Mouse (Mus musculus): ENCODE measurements around the gene Sycp2. TPM values are rescaled to one million over a fixed set of nuclear protein-coding genes. Genes with fewer than 3 reads are reported as not detected.
A peak's percentile ranks its signal among the peaks of the same experiment; 100 is the strongest.

Sycp2 gene
- polyA plus RNA-seq (2015; fragmentation: Nextera tagmentation; extraction: Ambion mirVana): 0.09 TPM in 1 of 2 replicates, not detected in the other

DNA sequence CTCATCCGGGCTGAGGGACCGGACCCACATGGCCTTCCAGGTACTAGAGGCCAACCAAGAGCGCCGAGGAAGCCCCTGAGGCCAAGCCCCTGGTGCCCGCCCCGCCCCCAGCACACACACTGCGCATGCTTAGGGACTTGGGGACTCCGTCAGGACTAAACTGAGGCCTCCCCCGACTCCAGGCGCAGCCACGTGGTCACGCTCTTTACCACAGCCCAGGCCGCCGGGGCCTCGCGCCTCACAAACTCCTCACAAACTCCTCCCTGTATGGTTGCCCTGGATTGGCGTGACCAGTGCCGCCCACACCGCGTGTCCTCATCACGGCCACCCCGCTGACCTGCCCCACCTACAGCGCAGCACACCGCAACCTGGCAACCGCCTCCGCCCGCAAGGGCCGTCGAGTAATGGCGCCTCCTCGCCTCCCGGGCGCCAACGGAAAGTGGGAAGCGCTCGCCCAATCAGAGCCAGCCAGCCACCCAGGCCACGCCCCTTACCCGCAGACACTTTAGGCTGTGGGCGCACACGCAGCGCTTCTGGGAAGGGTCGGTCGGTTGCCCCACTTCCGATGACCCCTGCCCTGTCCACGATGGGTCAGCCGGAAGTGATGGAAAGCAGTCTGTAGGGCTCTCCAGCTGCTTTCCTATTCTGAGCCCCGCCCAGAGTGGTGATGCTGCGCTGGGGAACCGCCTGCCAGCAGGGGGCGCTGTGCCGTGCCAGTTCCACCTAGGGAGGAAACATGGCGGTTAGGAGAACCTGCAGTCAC lies at the start of gene Sycp2:
Gene Sycp2 (minus strand): TSS at position 633 of the 763 bp plus-strand sequence.
- Histone ChIP-seq H3K9me3 (no peaks in the 10 kb centered on the region), H3K4me2 (no peak within 1 kb of the TSS), H3K4me1 (peaks cover 9% of the 10 kb centered on the region), H3K9ac (no peak within 1 kb of the TSS), H3K4me3 (no peak within 1 kb of the TSS), H3K36me3 (no peaks in the 10 kb centered on the region), H3K27me3 (peaks cover 6% of the 10 kb centered on the region; the same call in 1 of the 2 replicates), H3K27ac (no peak within 1 kb of the TSS)
- peak; percentile 46; the same call in 1 of the 2 replicates for ATAC-seq (ENCODE audit: borderline replicate concordance, extremely low read depth, low FRiP score, low TSS enrichment)
- WGBS: 81% methylated on average over 52 of the region's 52 CpGs

DNA sequence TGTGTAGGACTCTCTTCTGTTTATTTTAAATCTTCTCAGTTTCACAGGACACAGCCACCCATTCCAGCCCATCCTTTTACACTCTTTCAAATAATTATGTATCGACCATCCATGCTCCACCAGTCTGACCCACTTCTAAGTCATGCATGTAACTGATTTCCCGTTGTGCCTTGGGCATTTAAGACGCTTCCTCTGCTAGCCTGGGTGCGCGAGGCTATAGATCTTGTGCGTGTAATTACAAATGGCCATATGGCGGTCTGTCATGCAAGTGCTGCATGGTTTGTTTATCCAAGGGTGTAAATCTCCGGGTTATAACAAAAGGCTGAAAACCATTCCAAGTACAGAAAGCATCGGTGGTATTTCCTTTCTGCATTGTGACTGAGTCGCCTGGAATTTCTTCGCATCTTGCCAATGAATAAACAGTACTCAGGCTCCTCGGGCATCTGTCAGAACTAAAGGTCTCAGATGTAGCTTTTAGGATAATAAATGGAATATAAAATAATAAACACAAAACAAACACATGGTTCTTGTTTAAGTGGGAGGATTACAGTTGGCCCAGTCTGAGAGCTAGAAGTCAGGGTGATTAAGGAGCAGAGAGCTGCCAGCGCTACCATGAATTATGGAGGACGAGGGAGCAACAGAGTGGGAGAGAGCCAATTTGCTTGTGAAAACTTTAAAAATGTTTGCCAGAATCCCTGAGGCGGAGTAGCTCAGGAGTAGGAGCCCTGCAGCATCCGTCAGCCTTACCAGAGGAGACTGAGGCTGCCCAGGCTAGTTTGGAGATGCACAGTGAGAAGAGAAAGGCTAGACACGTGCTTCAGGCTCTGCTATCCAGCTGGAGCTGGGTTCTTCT lies 47.4 kb upstream of the Sycp2 start:
- Histone ChIP-seq H3K4me3 (no peak overlapping the region), H3K9me3 (no peaks in the 10 kb centered on the region), H3K4me1 (peaks cover 17% of the 10 kb centered on the region), H3K27ac (peak overlapping the region; percentile 64), H3K9ac (no peak overlapping the region), H3K36me3 (no peaks in the 10 kb centered on the region), H3K4me2 (peak overlapping the region; percentile 22; the same call in 1 of the 2 replicates), H3K27me3 (no peaks in the 10 kb centered on the region)
- peak; percentile 85 for ATAC-seq (ENCODE audit: borderline replicate concordance, extremely low read depth, low FRiP score, low TSS enrichment)
- WGBS: 28% methylated on average over 17 of the region's 17 CpGs

DNA sequence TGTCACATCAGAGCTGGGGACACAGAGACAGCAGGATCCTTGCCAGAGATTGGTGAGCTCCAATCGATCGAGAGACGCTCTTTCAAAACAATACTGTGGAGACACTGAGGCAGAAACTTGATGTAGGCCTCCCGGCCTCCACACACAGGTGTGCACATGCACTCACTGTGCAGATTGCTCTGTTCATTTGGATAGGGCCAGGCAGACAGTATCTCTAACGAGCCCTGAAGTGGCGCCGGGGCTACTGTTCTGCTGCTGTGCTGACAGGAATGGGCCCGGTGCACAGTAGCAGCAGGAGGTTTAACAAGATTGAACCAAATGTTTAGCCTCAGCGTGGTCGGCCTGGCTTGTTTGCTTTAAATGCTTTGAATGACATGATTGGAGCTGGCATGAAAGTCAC lies 43.5 kb upstream of the Sycp2 start:
- ATAC-seq (ENCODE audit: borderline replicate concordance, extremely low read depth, low FRiP score, low TSS enrichment): no peak
- 61% methylated on average over 10 of the region's 10 CpGs for WGBS
- H3K27ac ChIP-seq: no peak overlapping the region
- no peak overlapping the region for H3K4me3 ChIP-seq
- no peaks in the 10 kb centered on the region for H3K36me3 ChIP-seq
- H3K4me2 ChIP-seq: no peak overlapping the region
- no peaks in the 10 kb centered on the region for H3K9me3 ChIP-seq
- H3K27me3 ChIP-seq: no peaks in the 10 kb centered on the region
- no peak overlapping the region for H3K9ac ChIP-seq
- H3K4me1 ChIP-seq: peaks cover 17% of the 10 kb centered on the region

DNA sequence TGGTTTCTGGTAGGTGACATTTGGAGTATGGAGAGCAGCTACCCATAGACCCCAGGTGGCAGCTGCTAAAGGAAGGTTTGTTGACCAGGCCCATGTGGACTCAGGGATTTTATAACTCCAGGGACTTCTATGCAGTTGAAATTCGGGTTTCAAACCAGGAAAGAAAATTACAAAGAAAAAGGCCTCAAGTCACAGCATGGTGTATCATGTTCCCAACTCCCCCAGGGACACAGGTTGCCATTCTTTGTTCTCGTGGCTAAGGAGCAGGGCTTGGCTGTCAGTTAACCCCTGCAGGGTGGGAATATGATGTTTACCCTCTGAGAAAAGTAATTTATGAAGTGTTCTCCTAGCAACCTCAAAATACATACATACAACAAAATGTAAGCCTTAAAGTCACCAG lies 42.8 kb upstream of the Sycp2 start:
- H3K9me3 ChIP-seq: no peaks in the 10 kb centered on the region
- no peaks in the 10 kb centered on the region for H3K36me3 ChIP-seq
- no peaks in the 10 kb centered on the region for H3K27me3 ChIP-seq
- no peak overlapping the region for H3K27ac ChIP-seq
- no peak for ATAC-seq (ENCODE audit: borderline replicate concordance, extremely low read depth, low FRiP score, low TSS enrichment)
- no peak overlapping the region for H3K9ac ChIP-seq
- 21% methylated on average over 2 of the region's 2 CpGs for WGBS
- no peak overlapping the region for H3K4me3 ChIP-seq
- peaks cover 12% of the 10 kb centered on the region for H3K4me1 ChIP-seq
- no peak overlapping the region for H3K4me2 ChIP-seq

DNA sequence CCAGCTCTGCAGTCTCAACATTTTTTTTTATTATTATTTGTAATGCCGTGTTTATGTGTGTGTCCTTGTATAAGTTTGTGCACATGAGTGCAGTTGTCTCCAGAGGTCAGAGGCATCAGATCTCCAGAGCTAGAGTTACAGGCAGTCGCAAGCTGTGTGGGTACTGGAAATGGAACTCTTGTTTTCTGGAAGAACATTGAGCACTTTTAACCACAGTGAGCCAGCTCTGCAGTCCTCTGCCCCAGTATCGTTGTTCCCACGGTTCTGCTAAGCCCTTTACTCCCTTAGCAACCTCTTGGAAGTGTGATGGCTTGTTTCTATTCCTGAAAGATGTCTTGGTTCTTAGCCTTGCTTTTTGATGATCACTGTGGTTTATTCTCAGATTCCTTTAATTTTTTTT lies 41.9 kb upstream of the Sycp2 start:
- H3K27me3 ChIP-seq: no peaks in the 10 kb centered on the region
- H3K27ac ChIP-seq: no peak overlapping the region
- no peak for ATAC-seq (ENCODE audit: borderline replicate concordance, extremely low read depth, low FRiP score, low TSS enrichment)
- no peaks in the 10 kb centered on the region for H3K36me3 ChIP-seq
- 83% methylated on average over 4 of the region's 4 CpGs for WGBS
- H3K4me1 ChIP-seq: peaks cover 4% of the 10 kb centered on the region
- no peaks in the 10 kb centered on the region for H3K9me3 ChIP-seq
- H3K4me3 ChIP-seq: no peak overlapping the region
- H3K4me2 ChIP-seq: no peak overlapping the region
- H3K9ac ChIP-seq: no peak overlapping the region

DNA sequence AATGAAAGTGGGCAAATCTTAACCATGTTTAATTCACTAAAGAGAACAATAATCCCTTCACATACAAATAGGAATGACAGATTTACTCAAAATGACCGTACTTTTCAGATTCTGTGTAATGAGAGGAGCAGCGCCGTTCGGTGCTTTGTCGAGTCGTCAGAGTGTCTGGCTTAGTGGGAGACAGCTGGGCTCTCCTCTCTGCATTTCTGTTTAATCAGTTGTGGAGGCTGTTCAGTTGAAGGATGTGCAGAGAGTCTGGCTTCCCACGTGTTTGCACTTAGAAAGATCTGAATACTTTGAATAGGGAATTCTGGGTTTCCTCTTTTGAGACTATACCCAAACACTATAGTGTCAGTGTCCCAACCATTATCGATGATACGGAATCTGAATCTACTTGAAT lies 29.8 kb upstream of the Sycp2 start:
- Histone ChIP-seq H3K27me3 (no peaks in the 10 kb centered on the region), H3K27ac (no peak overlapping the region), H3K4me1 (no peaks in the 10 kb centered on the region), H3K4me2 (no peak overlapping the region), H3K9me3 (no peaks in the 10 kb centered on the region), H3K36me3 (no peaks in the 10 kb centered on the region), H3K4me3 (no peak overlapping the region), H3K9ac (no peak overlapping the region)
- WGBS: 53% methylated on average over 9 of the region's 9 CpGs
- no peak for ATAC-seq (ENCODE audit: borderline replicate concordance, extremely low read depth, low FRiP score, low TSS enrichment)

DNA sequence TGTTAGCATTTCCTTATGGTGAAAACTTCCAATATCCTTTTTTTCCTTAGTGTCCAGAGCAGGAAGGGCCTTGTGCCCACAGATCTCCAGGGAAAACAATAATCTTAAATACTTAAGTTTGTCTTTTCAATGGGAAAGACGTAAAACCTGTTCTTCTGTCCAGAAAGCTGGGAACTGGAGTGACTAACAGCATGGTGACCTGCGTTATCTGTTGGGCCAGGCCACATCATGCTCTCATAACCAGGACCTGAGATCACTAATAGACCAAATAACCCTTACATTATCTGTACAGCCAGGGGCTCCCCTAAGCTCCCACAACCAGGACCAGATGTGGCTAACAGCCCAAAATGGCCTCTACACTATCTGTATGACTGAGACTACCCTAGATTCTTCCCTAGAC lies 26.4 kb upstream of the Sycp2 start:
- Histone ChIP-seq H3K4me3 (no peak overlapping the region), H3K4me1 (peaks cover 3% of the 10 kb centered on the region; the same call in 1 of the 2 replicates), H3K4me2 (no peak overlapping the region), H3K27ac (no peak overlapping the region), H3K27me3 (no peaks in the 10 kb centered on the region), H3K36me3 (no peaks in the 10 kb centered on the region), H3K9me3 (no peaks in the 10 kb centered on the region), H3K9ac (no peak overlapping the region)
- no peak for ATAC-seq (ENCODE audit: borderline replicate concordance, extremely low read depth, low FRiP score, low TSS enrichment)
- 87% methylated on average over 2 of the region's 2 CpGs for WGBS

DNA sequence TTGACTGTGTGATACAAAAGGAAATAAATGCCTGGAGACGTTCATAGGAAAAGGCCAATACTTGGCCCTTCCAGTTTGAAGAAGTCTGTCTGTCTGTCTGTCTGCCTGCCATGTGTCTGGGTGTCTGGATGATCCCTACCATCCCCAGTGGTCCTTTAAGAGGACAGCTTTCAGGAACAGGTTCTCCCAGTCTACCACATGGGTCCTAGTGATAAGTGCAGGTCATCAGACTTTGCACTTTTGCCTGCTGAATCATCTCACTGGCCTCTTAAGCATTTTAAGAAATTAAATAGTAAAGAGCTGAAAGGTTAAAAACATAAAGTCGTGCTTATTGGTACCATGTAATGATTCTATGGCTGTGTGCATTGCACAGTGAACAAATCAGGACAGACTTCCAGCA lies 26.0 kb upstream of the Sycp2 start:
- Histone ChIP-seq H3K4me1 (peaks cover 3% of the 10 kb centered on the region; the same call in 1 of the 2 replicates), H3K4me2 (no peak overlapping the region), H3K27ac (no peak overlapping the region), H3K9me3 (no peaks in the 10 kb centered on the region), H3K4me3 (no peak overlapping the region), H3K27me3 (no peaks in the 10 kb centered on the region), H3K9ac (no peak overlapping the region), H3K36me3 (no peaks in the 10 kb centered on the region)
- 68% methylated on average over 2 of the region's 2 CpGs for WGBS
- no peak for ATAC-seq (ENCODE audit: borderline replicate concordance, extremely low read depth, low FRiP score, low TSS enrichment)

DNA sequence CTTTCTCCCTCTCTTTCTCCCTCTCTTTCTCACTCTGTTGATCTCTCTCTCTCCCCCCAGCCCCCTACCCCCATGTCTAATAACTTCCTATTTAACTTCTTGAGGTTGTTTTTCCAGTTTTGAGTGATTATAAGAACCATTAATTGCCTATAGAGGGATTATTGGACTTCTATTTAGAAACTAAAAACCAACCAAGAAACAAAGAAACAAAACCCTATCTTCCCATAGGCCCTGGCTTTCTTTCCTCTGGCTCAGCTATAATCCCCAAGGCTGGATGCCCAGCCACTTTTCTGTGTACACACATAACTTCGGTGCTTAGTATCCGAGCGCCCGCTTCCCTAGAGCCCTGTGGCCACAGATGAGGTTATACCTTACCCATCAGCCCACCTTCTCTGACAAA lies 22.7 kb upstream of the Sycp2 start, which contains the start of gene Cdh26:
Gene Cdh26 (plus strand): TSS at position 301 of the 400 bp plus-strand sequence.
- H3K4me2 ChIP-seq: no peak within 1 kb of the TSS
- 85% methylated on average over 4 of the region's 4 CpGs for WGBS
- no peaks in the 10 kb centered on the region for H3K36me3 ChIP-seq

DNA sequence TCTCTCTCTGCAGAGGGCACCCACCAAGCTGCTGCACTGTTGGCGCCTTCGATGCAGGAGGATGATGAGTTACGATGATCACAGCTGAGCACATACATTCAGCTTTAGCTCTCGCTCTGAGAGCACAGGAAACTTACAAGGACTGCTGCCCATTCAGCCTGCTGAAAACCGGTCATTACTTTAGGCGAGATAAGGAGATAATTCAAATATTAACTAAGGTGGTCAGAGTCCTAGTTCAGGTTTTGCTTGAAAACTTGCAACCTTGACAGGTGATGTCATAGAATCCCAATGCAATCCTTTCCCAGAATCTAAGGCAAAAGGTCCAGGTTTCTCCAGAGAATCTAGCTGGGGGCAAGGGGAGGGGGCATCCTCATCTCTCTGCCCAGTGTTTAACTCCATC lies 21.9 kb upstream of the Sycp2 start:
- no peak overlapping the region for H3K4me3 ChIP-seq
- H3K9me3 ChIP-seq: no peaks in the 10 kb centered on the region
- no peak overlapping the region for H3K9ac ChIP-seq
- no peaks in the 10 kb centered on the region; the same call in 1 of the 2 replicates for H3K27me3 ChIP-seq
- no peak overlapping the region for H3K4me2 ChIP-seq
- no peak for ATAC-seq (ENCODE audit: borderline replicate concordance, extremely low read depth, low FRiP score, low TSS enrichment)
- WGBS: 57% methylated on average over 6 of the region's 6 CpGs
- H3K4me1 ChIP-seq: peaks cover 3% of the 10 kb centered on the region; the same call in 1 of the 2 replicates
- no peak overlapping the region for H3K27ac ChIP-seq
- no peaks in the 10 kb centered on the region for H3K36me3 ChIP-seq

More for the DNA sequence above, 22.7 kb upstream of the Sycp2 start, which contains the start of gene Cdh26:
- no peaks in the 10 kb centered on the region; the same call in 1 of the 2 replicates for H3K27me3 ChIP-seq
- no peak within 1 kb of the TSS for H3K27ac ChIP-seq
- no peak within 1 kb of the TSS for H3K4me3 ChIP-seq
- peaks cover 3% of the 10 kb centered on the region; the same call in 1 of the 2 replicates for H3K4me1 ChIP-seq
- no peak within 1 kb of the TSS for H3K9ac ChIP-seq
- no peak for ATAC-seq (ENCODE audit: borderline replicate concordance, extremely low read depth, low FRiP score, low TSS enrichment)
- H3K9me3 ChIP-seq: no peaks in the 10 kb centered on the region

DNA sequence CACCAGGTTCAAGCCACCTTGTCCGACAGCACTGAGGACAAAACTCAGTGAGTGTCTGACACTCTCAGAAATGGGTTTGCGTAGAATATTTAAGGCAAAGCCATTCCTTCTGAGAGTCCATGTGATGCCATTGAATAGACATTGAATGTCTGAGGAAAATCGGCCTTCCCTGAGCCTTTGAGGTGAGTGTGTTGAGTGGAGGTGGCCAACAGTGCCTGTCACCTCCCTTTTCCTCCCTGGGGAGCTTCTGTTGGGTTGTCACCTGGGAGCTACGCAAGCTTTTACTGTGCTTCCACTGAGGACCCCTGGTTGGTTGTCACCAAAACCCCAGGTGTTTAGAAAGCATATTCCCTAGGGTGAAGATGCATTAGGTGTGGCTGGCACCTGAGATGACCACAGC lies 21.2 kb upstream of the Sycp2 start:
- H3K4me2 ChIP-seq: no peak overlapping the region
- H3K27me3 ChIP-seq: no peaks in the 10 kb centered on the region; the same call in 1 of the 2 replicates
- H3K36me3 ChIP-seq: no peaks in the 10 kb centered on the region
- no peak for ATAC-seq (ENCODE audit: borderline replicate concordance, extremely low read depth, low FRiP score, low TSS enrichment)
- WGBS: 75% methylated on average over 4 of the region's 4 CpGs
- H3K9me3 ChIP-seq: no peaks in the 10 kb centered on the region
- no peak overlapping the region for H3K4me3 ChIP-seq
- H3K27ac ChIP-seq: no peak overlapping the region
- peaks cover 3% of the 10 kb centered on the region; the same call in 1 of the 2 replicates for H3K4me1 ChIP-seq
- H3K9ac ChIP-seq: no peak overlapping the region

DNA sequence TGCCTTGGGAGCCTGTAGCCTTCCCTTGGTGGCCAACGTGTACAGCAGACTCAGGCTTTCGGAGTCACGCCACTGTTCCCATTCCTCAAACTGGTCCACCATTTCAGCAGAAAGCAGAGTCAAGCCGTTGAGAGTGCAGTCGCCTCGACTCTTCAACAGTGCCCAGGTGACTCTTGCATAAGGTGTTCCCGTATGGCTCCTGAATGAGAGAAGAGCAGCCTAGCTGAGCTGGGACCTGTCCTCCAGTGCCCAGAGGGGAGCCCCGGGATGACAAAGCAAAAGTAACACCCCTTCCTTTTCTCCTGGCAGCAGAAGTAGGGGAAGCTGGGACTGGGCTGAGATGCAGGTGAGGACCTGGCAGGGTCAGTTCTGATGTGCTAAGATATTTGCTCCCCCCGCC lies 20.7 kb upstream of the Sycp2 start:
- H3K36me3 ChIP-seq: no peaks in the 10 kb centered on the region
- no peaks in the 10 kb centered on the region; the same call in 1 of the 2 replicates for H3K27me3 ChIP-seq
- peaks cover 3% of the 10 kb centered on the region; the same call in 1 of the 2 replicates for H3K4me1 ChIP-seq
- no peaks in the 10 kb centered on the region for H3K9me3 ChIP-seq
- WGBS: 66% methylated on average over 9 of the region's 9 CpGs
- no peak for ATAC-seq (ENCODE audit: borderline replicate concordance, extremely low read depth, low FRiP score, low TSS enrichment)
- H3K4me3 ChIP-seq: no peak overlapping the region
- H3K4me2 ChIP-seq: no peak overlapping the region
- H3K27ac ChIP-seq: no peak overlapping the region
- no peak overlapping the region for H3K9ac ChIP-seq
